In genomic region chr8:69995776-69996588, GRCm38 (mm10) we compare ENCODE assay signal across 7 mouse cellular contexts. TPM values are rescaled to one million over a fixed set of nuclear protein-coding genes. Genes with fewer than 3 reads are reported as not detected.
DNase-seq lines count a peak whose midpoint lies in the region; ATAC-seq lines count a peak whose summit lies in the region.

Gene Gatad2a, minus strand, starts transcription at chr8:69996384.

- no peaks in the 10 kb centered on the region for H3K27me3 ChIP-seq in intestine, embryonic 16.5 days (replicated peaks; ENCODE audit: control insufficient read depth, insufficient read depth, low read length)
- no peaks in the 10 kb centered on the region for H3K27me3 ChIP-seq in midbrain, embryonic 11.5 days (ENCODE audit: control insufficient read depth, insufficient read depth, low read length)

- peak within 1 kb of the TSS; percentile 94 for H3K27ac ChIP-seq in intestine, embryonic 16.5 days (ENCODE audit: low read length)
- H3K27ac ChIP-seq in midbrain, embryonic 11.5 days (ENCODE audit: low read depth, low read length): peak within 1 kb of the TSS; percentile 86

- peak within 1 kb of the TSS; percentile 95 for H3K4me3 ChIP-seq in intestine, embryonic 16.5 days (ENCODE audit: low read length)
- H3K4me3 ChIP-seq in midbrain, embryonic 11.5 days (ENCODE audit: low read depth, low read length): peak within 1 kb of the TSS; percentile 90

- H3K36me3 ChIP-seq in intestine, embryonic 16.5 days (ENCODE audit: control insufficient read depth, insufficient read depth, low read length): no peaks in the 10 kb centered on the region
- H3K36me3 ChIP-seq in midbrain, embryonic 11.5 days (ENCODE audit: control insufficient read depth, insufficient read depth, low read length): no peaks in the 10 kb centered on the region

- H3K9me3 ChIP-seq in intestine, embryonic 16.5 days (ENCODE audit: control insufficient read depth, low read length): no peaks in the 10 kb centered on the region
- H3K9me3 ChIP-seq in midbrain, embryonic 11.5 days (ENCODE audit: control insufficient read depth, low read length): no peaks in the 10 kb centered on the region

- peaks cover 8% of the 10 kb centered on the region for H3K4me1 ChIP-seq in intestine, embryonic 16.5 days (ENCODE audit: control insufficient read depth, insufficient read depth, low read length)
- peaks cover 11% of the 10 kb centered on the region for H3K4me1 ChIP-seq in midbrain, embryonic 11.5 days (ENCODE audit: control insufficient read depth, insufficient read depth, low read length)

- ATAC-seq in intestine, embryonic 16.5 days: peak; percentile 99
- ATAC-seq in midbrain, embryonic 11.5 days (ENCODE audit: low FRiP score): peak; percentile 100

- WGBS in intestine, embryonic 16.5 days: under 1% methylated on average over 87 of the region's 87 CpGs
- WGBS in midbrain, embryonic 11.5 days: under 1% methylated on average over 74 of the region's 87 CpGs

- intact Hi-C loops in left cerebral cortex, postnatal 36 days (cut with DNase I): loop anchor here (5.0 kb wide), 1 partner anchor 79 kb away; no protein-coding TSS in a partner anchor

- DNase-seq in adrenal gland, adult 8-10 months: peak; percentile 100
- DNase-seq in embryo, embryonic 9.5 days (ENCODE audit: extremely low spot score): peak; percentile 100
- DNase-seq in gastrocnemius, postnatal 4 days (ENCODE audit: low spot score in 2 of 2): peak; percentile 99 to 100
- peak; percentile 100 for DNase-seq in left cerebral cortex, postnatal 36 days (ENCODE audit: low spot score in 2 of 2)
- DNase-seq in midbrain, embryonic 11.5 days (ENCODE audit: low spot score, missing footprints): peak; percentile 99
- peak; percentile 99 for DNase-seq in skeletal muscle tissue, adult 2 months (ENCODE audit: low read depth, low spot score)

- peak within 1 kb of the TSS; percentile 81 for H3K4me2 ChIP-seq in intestine, embryonic 16.5 days (ENCODE audit: low read depth, low read length)
- H3K4me2 ChIP-seq in midbrain, embryonic 11.5 days: peak within 1 kb of the TSS; percentile 93

- peak within 1 kb of the TSS; percentile 92 for H3K9ac ChIP-seq in intestine, embryonic 16.5 days (ENCODE audit: low read depth, low read length)
- peak within 1 kb of the TSS; percentile 79 for H3K9ac ChIP-seq in midbrain, embryonic 11.5 days (ENCODE audit: low read length)

RNA-seq across cellular contexts. Expression of gene Gatad2a, which starts in this region (rescaled TPM):
- 100 to 1,000 TPM in 3 of 4 experiments, 10 to 100 TPM in 1; 99.1 to 124 (median 106) TPM for total RNA-seq in adrenal gland, adult 8-10 months (2022)
- total RNA-seq in gastrocnemius, postnatal 4 days (2021): 10 to 100 TPM; 60.9 to 74.5 TPM
- 36.0 and 38.9 TPM in 2 replicates for polyA plus RNA-seq in intestine, embryonic 16.5 days (2015; fragmentation: Nextera tagmentation; extraction: Ambion mirVana)
- total RNA-seq in left cerebral cortex, postnatal 36 days (2021): 10 to 100 TPM; 27.3 to 27.6 TPM
- 52.7 and 65.2 TPM in 2 replicates for polyA plus RNA-seq in midbrain, embryonic 11.5 days (2014; fragmentation: Nextera tagmentation; extraction: Ambion mirVana)

Comparison
In these comparisons a context has a peak if more than half of its experiments do, and no peak if none do; other contexts are left out.
1. Peak in every context shown above with its lines: DNase-seq, ATAC-seq, H3K4me3 ChIP-seq and H3K27ac ChIP-seq.